Mouse (Mus musculus) spleen, postnatal 0 days (tissue): ENCODE results near the gene Olfr554. TPM values are rescaled to one million over a fixed set of nuclear protein-coding genes. Genes with fewer than 3 reads are reported as not detected.

Experiments used
- polyA plus RNA-seq: library from polyadenylated mRNA; unstranded; fragments of >200 nt; fragmentation: Nextera tagmentation; extraction: Ambion mirVana; gene quantifications from 2 replicates; pipeline ENCODE4 v1.2.1, GENCODE M21; 2015

Olfr554 gene
- polyA plus RNA-seq: not detected in 2 replicates

DNA sequence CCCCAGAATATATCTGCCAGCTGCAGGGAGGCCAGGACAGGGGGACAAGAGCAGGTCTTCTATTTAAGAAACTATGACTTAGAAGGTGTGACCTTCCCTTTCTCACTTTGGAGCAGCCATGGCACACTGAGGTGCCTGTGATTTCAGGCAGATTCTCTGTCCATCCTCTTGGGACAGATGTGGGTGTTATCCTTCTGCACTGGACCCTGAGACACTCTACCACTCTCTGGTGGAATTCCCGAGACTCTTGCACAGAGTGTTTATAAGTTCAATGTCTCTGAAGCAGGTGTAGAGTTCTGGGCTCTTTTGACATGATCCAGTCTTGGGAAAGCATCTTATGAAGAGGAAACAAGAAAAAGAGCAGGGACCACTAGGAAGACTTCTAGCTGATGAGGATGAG, at the start of gene Olfr554:
Gene Olfr554 (plus strand): TSS at position 301 of the 400 bp plus-strand sequence.

GRCm38 (mm10) chr7:102591786-102592185, 46.4 kb upstream of the Olfr554 start, which contains the start of gene Olfr551:
TSS of gene Olfr551 (minus strand) at chr7:102591886.

GRCm38 (mm10) chr7:102597378-102598031, 40.7 kb upstream of the Olfr554 start, which contains the start of gene Olfr552:
TSS of gene Olfr552 (plus strand) at chr7:102597770.

GRCm38 (mm10) chr7:102618118-102618517, 20.1 kb upstream of the Olfr554 start, which contains the start of gene Olfr553:
TSS of gene Olfr553 (minus strand) at chr7:102618218.

DNA sequence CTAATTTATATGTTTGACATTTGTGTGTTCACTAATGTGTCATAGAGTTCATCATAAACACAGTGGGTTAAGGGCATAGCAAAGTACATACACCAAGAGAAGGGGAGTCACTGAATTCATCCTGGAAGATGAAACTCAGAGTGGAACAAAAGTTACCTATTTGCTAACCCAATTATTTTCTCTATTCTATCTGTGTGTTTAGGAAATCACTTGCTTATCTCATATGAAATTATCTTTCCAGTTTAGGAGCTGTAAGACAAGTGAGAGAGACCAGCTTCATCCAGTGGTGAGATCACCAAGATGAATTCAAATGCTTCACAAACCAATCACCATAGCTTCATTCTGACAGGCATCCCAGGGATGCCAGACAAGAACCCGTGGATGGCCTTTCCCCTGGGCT, 20.3 kb downstream of the Olfr554 start, which contains the start of gene Olfr555:
Gene Olfr555 (plus strand): TSS at position 301 of the 400 bp plus-strand sequence.

GRCm38 (mm10) chr7:102664599-102664998, 26.4 kb downstream of the Olfr554 start, which contains the start of gene Olfr556:
TSS of gene Olfr556 (plus strand) at chr7:102664899.

DNA sequence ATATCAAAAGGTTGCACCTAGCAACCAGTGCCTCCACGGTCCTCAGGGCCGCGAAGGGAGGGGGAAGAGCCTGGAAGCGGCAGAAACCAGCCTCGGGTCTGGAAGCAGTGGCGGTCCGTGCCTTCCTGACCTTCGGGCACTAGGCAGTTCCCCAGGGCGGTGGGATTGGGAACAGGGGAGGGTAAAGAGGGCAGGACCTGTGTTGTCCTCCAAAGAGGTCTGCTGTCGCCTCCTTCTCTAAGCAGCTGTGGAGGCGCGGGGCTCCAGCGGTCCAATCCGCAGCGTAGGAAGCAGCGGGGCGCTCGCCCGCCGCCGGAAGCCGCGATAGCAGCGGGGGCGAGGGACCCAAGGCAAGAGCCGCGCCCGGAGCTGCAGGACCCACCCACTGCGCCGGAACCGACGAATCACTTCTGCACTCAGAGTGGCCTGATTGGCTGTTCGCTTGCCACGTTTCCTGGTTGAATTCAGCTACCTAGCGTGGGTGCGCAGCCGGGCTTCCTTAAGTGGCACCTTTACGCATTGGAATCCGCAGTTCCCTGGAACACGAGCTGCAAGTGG, 48.8 kb downstream of the Olfr554 start, which contains the start of gene Trim68:
Gene Trim68 (minus strand): TSS at position 384 of the 558 bp plus-strand sequence.

Other genes with a start within 250 kb of the Olfr554 start
- 179 and 203 TPM in 2 replicates for gene Rrm1, start 196.7 kb upstream of the Olfr554 start, polyA plus RNA-seq
- gene Olfr543, start 156.8 kb upstream of the Olfr554 start, polyA plus RNA-seq: 0.51 and 0.91 TPM in 2 replicates
- gene Olfr544, start 150.1 kb upstream of the Olfr554 start, polyA plus RNA-seq: 0.19 and 0.34 TPM in 2 replicates
- gene Olfr545, start 138.9 kb upstream of the Olfr554 start, polyA plus RNA-seq: 0.08 TPM in 1 of 2 replicates, not detected in the other
- gene Olfr547, start 103.7 kb upstream of the Olfr554 start, polyA plus RNA-seq: not detected in 2 replicates
- not detected in 2 replicates for gene Olfr548-ps1, start 97.5 kb upstream of the Olfr554 start, polyA plus RNA-seq
- gene Olfr549, start 88.6 kb upstream of the Olfr554 start, polyA plus RNA-seq: not detected in 2 replicates
- 1.1 and 1.3 TPM in 2 replicates for gene Trim21, start 72.9 kb upstream of the Olfr554 start, polyA plus RNA-seq
- not detected in 2 replicates for gene Olfr550, start 67.0 kb upstream of the Olfr554 start, polyA plus RNA-seq
- not detected in 2 replicates for gene Olfr551, start 46.5 kb upstream of the Olfr554 start, polyA plus RNA-seq
- gene Olfr552, start 40.7 kb upstream of the Olfr554 start, polyA plus RNA-seq: not detected in 2 replicates
- not detected in 2 replicates for gene Olfr553, start 20.2 kb upstream of the Olfr554 start, polyA plus RNA-seq
- not detected in 2 replicates for gene Olfr555, start 20.4 kb downstream of the Olfr554 start, polyA plus RNA-seq
- gene Olfr556, start 26.5 kb downstream of the Olfr554 start, polyA plus RNA-seq: not detected in 2 replicates
- gene Trim68, start 48.9 kb downstream of the Olfr554 start, polyA plus RNA-seq: 3.6 and 4.1 TPM in 2 replicates
- not detected in 2 replicates for gene Olfr557, start 57.5 kb downstream of the Olfr554 start, polyA plus RNA-seq
- 0.06 TPM in 1 of 2 replicates, not detected in the other for gene Olfr558, start 63.8 kb downstream of the Olfr554 start, polyA plus RNA-seq
- not detected in 2 replicates for gene Olfr33, start 80.6 kb downstream of the Olfr554 start, polyA plus RNA-seq
- gene Olfr559, start 89.1 kb downstream of the Olfr554 start, polyA plus RNA-seq: not detected in 2 replicates
- not detected in 2 replicates for gene Olfr560, start 120.9 kb downstream of the Olfr554 start, polyA plus RNA-seq
- gene Olfr78, start 121.0 kb downstream of the Olfr554 start, polyA plus RNA-seq: not detected in 2 replicates
- gene Olfr561, start 132.8 kb downstream of the Olfr554 start, polyA plus RNA-seq: not detected in 2 replicates
- not detected in 2 replicates for gene Olfr564, start 165.0 kb downstream of the Olfr554 start, polyA plus RNA-seq
- not detected in 2 replicates for gene Olfr566, start 220.3 kb downstream of the Olfr554 start, polyA plus RNA-seq
- not detected in 2 replicates for gene Olfr568, start 238.7 kb downstream of the Olfr554 start, polyA plus RNA-seq